Mouse (Mus musculus) 3T3-L1 (cell line): ENCODE results near the gene 6030445D17Rik.

Experiments used
- DNase-seq: peaks from one replicate; pipeline ENCODE4 v3.0.0-alpha.2; 2015; ENCODE audit warnings: low read depth, low spot score

The 6030445D17Rik gene

GRCm38 (mm10) chr4:136459210-136459609 is 2.8 kb upstream of the 6030445D17Rik start:
- no peak for DNase-seq

- no peak for DNase-seq
Measured at GRCm38 (mm10) chr4:136461206-136461605, 844 bp upstream of the 6030445D17Rik start.

- no peak for DNase-seq
Measured at GRCm38 (mm10) chr4:136461761-136462085, 327 bp upstream of the 6030445D17Rik start.

GRCm38 (mm10) chr4:136462839-136463178 is 759 bp downstream of the 6030445D17Rik start:
- peak; percentile 84 for DNase-seq

- DNase-seq: no peak
Measured at GRCm38 (mm10) chr4:136463436-136463835, 1.4 kb downstream of the 6030445D17Rik start.

GRCm38 (mm10) chr4:136466226-136466625 is 4.2 kb downstream of the 6030445D17Rik start:
- peak; percentile 78 for DNase-seq

GRCm38 (mm10) chr4:136468553-136469327 is 6.7 kb downstream of the 6030445D17Rik start:
- DNase-seq: no peak

GRCm38 (mm10) chr4:136469371-136469903 is 7.4 kb downstream of the 6030445D17Rik start, which contains the start of gene Luzp1:
Gene Luzp1 (plus strand): TSS chr4:136469761.
- peak; percentile 85 for DNase-seq

GRCm38 (mm10) chr4:136469941-136470346 is 7.9 kb downstream of the 6030445D17Rik start:
- DNase-seq: peak; percentile 67

- peak; percentile 49 for DNase-seq
Measured at GRCm38 (mm10) chr4:136470347-136471071, 8.5 kb downstream of the 6030445D17Rik start.

GRCm38 (mm10) chr4:136476692-136477091 is 14.6 kb downstream of the 6030445D17Rik start:
- no peak for DNase-seq

GRCm38 (mm10) chr4:136486549-136486948 is 24.5 kb downstream of the 6030445D17Rik start:
- DNase-seq: peak; percentile 55

- DNase-seq: peak; percentile 51
Measured at GRCm38 (mm10) chr4:136495993-136496392, 33.9 kb downstream of the 6030445D17Rik start.

- DNase-seq: peak; percentile 65
Measured at GRCm38 (mm10) chr4:136505426-136506215, 43.6 kb downstream of the 6030445D17Rik start.

GRCm38 (mm10) chr4:136509857-136510256 is 47.8 kb downstream of the 6030445D17Rik start:
- DNase-seq: peak; percentile 44

GRCm38 (mm10) chr4:136511708-136512107 is 49.7 kb downstream of the 6030445D17Rik start:
- DNase-seq: peak; percentile 70

- no peak for DNase-seq
Measured at GRCm38 (mm10) chr4:136512905-136513304, 50.9 kb downstream of the 6030445D17Rik start.
